Mouse (Mus musculus) layer of hippocampus, adult 2 months (tissue): ENCODE measurements around the gene Hspb7. TPM values are rescaled to one million over a fixed set of nuclear protein-coding genes. Genes with fewer than 3 reads are reported as not detected.

Experiments
- DNase-seq, 2 experiments: peaks; one replicate each; pipeline ENCODE4 v3.0.0; 2022; ENCODE audit warnings: low spot score in 2 of 2
- H3K27ac ChIP-seq: fragments of 200-600 bp; 2 replicates; pipeline ENCODE4 v1.8.1; 2022
- H3K4me3 ChIP-seq: fragments of 200-600 bp; 2 replicates; pipeline ENCODE4 v1.8.1; 2022; ENCODE audit warnings: mild to moderate bottlenecking
- CTCF ChIP-seq: fragments of 200-600 bp; conservative IDR thresholded peaks from 2 replicates; pipeline ENCODE4 v1.8.1; 2022; ENCODE audit warnings: antibody characterized with exemption, mild to moderate bottlenecking, moderate library complexity
- total RNA-seq, 2 experiments: library from RNA; stranded (reverse); gene quantifications; 2 replicates each; pipeline ENCODE4 v1.2.3; 2021

Gene Hspb7
- total RNA-seq, 2 experiments from 2014 or later: 0.12 TPM; not detected in 1

GRCm38 (mm10) chr4:141423691-141424431 lies 3.3 kb downstream of the Hspb7 start:
- no peak for DNase-seq
- H3K4me3 ChIP-seq: no peak overlapping the region
- no peak overlapping the region for H3K27ac ChIP-seq
- TF ChIP-seq CTCF: no peak

GRCm38 (mm10) chr4:141425484-141426479 lies 5.2 kb downstream of the Hspb7 start:
- Histone ChIP-seq H3K4me3 (peak overlapping the region; percentile 66), H3K27ac (peak overlapping the region; percentile 92)
- TF ChIP-seq CTCF: peak; percentile 18
- DNase-seq: peak; percentile 72 to 82

GRCm38 (mm10) chr4:141426796-141427745 lies 6.5 kb downstream of the Hspb7 start:
- DNase-seq: no peak
- Histone ChIP-seq H3K27ac (no peak overlapping the region), H3K4me3 (no peak overlapping the region)
- no peak for TF ChIP-seq CTCF

- Histone ChIP-seq H3K4me3 (no peak overlapping the region), H3K27ac (no peak overlapping the region)
- no peak for TF ChIP-seq CTCF
- no peak for DNase-seq
These were observed 7.3 kb downstream of the Hspb7 start for GRCm38 (mm10) chr4:141427921-141428320.

GRCm38 (mm10) chr4:141429381-141429780 lies 8.8 kb downstream of the Hspb7 start:
- TF ChIP-seq CTCF: no peak
- no peak for DNase-seq
- no peak overlapping the region for H3K27ac ChIP-seq

GRCm38 (mm10) chr4:141429847-141430246 lies 9.3 kb downstream of the Hspb7 start:
- TF ChIP-seq CTCF: peak; percentile 74
- Histone ChIP-seq H3K27ac (no peak overlapping the region), H3K4me3 (no peak overlapping the region)
- no peak for DNase-seq

More at GRCm38 (mm10) chr4:141429381-141429780, 8.8 kb downstream of the Hspb7 start:
- no peak overlapping the region for H3K4me3 ChIP-seq

- Histone ChIP-seq H3K4me3 (no peak overlapping the region), H3K27ac (no peak overlapping the region)
- peak; percentile 97 for TF ChIP-seq CTCF
- peak; percentile 59 to 73 for DNase-seq
These were observed 10.4 kb downstream of the Hspb7 start for GRCm38 (mm10) chr4:141430997-141431396.

GRCm38 (mm10) chr4:141432666-141433065 lies 12.1 kb downstream of the Hspb7 start:
- DNase-seq: no peak
- no peak overlapping the region; the same call in 1 of the 2 replicates for H3K27ac ChIP-seq
- H3K4me3 ChIP-seq: no peak overlapping the region; the same call in 1 of the 2 replicates
- no peak for TF ChIP-seq CTCF

GRCm38 (mm10) chr4:141433191-141433590 lies 12.6 kb downstream of the Hspb7 start:
- no peak for TF ChIP-seq CTCF
- DNase-seq: no peak
- peak overlapping the region; percentile 46; the same call in 1 of the 2 replicates for H3K27ac ChIP-seq
- H3K4me3 ChIP-seq: peak overlapping the region; percentile 18; the same call in 1 of the 2 replicates

- no peak for TF ChIP-seq CTCF
- Histone ChIP-seq H3K4me3 (peak within 1 kb of the TSS; percentile 24; the same call in 1 of the 2 replicates), H3K27ac (peak within 1 kb of the TSS; percentile 55; the same call in 1 of the 2 replicates)
- no peak for DNase-seq
These were observed 15.4 kb downstream of the Hspb7 start, which contains the start of gene Srarp for GRCm38 (mm10) chr4:141435974-141436373. Gene Srarp (minus strand): TSS chr4:141436105.

- no peak for TF ChIP-seq CTCF
- DNase-seq: no peak
- peak overlapping the region; percentile 39 for H3K27ac ChIP-seq
These were observed 18.7 kb downstream of the Hspb7 start for GRCm38 (mm10) chr4:141439083-141439803.

More at GRCm38 (mm10) chr4:141439083-141439803, 18.7 kb downstream of the Hspb7 start:
- H3K4me3 ChIP-seq: no peak overlapping the region
